Mouse (Mus musculus): ENCODE data around the gene Mrps36. TPM values are rescaled to one million over a fixed set of nuclear protein-coding genes. Genes with fewer than 3 reads are reported as not detected.

The Mrps36 gene
- polyA plus RNA-seq, 1 experiment from 2014 or later, result 163 TPM

DNA sequence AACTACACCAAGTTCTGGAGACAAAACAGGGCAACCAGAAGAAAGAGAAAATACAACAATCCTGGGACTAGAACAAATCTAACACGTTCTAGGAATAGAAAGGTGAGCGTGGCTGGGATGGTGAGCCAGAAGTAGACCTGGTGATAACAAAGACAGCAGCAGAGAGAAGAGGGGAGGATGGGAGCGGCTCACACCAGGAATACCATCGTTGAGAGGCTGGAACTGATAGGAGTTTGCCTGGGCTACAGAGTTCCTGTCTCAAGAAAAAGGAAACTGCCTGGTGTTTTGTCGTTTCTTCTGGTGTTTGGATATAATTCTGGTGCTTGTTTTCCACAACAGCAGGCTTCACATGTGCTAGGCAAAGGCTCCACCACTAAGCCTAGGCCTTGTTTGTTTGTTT is 16.4 kb downstream of the Mrps36 start:
- peaks cover 9% of the 10 kb centered on the region for H3K36me3 ChIP-seq (ENCODE audit: control insufficient read depth, insufficient read depth, low read length)
- no peak for ATAC-seq (ENCODE audit: insufficient read depth, low FRiP score)
- no peaks in the 10 kb centered on the region for H3K27me3 ChIP-seq (ENCODE audit: control insufficient read depth, insufficient read depth, low read length)
- no peak overlapping the region for H3K27ac ChIP-seq (ENCODE audit: low read length)
- no peaks in the 10 kb centered on the region for H3K9me3 ChIP-seq (replicated peaks; ENCODE audit: control insufficient read depth, low read length)
- H3K4me3 ChIP-seq (replicated peaks; ENCODE audit: low read length), result no peak overlapping the region
- H3K4me2 ChIP-seq (ENCODE audit: low read depth, low read length), result no peak overlapping the region
- WGBS, result 81% methylated on average over 5 of the region's 5 CpGs
- no peak overlapping the region for H3K9ac ChIP-seq (ENCODE audit: low read length)
- H3K4me1 ChIP-seq (ENCODE audit: control insufficient read depth, insufficient read depth, low read length), result peaks cover 11% of the 10 kb centered on the region

DNA sequence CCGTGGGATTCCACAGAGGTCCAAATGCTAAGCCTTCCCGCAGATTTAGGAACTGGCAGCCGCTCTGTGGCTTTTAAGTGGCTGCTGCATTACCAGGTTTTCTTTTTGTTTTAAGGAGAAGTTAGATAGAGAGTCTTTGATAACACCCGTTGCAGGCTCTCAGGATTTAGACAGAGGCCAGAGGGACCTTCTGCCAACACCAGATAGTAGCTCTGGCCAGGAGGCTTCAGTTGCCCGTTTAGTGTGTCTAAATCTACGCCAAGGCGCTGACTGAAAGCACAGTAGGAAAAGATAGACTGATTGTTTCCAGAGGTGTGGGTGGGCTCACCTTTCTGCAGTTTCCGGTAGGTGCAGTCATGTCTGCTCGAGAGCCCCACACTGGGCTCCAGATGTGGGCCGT is 19.3 kb downstream of the Mrps36 start:
- Histone ChIP-seq H3K9me3 (replicated peaks; ENCODE audit: control insufficient read depth, low read length) (no peaks in the 10 kb centered on the region), H3K4me3 (replicated peaks; ENCODE audit: low read length) (no peak overlapping the region), H3K36me3 (ENCODE audit: control insufficient read depth, insufficient read depth, low read length) (peaks cover 11% of the 10 kb centered on the region), H3K4me2 (ENCODE audit: low read depth, low read length) (no peak overlapping the region), H3K4me1 (ENCODE audit: control insufficient read depth, insufficient read depth, low read length) (peaks cover 11% of the 10 kb centered on the region), H3K9ac (ENCODE audit: low read length) (no peak overlapping the region), H3K27ac (ENCODE audit: low read length) (no peak overlapping the region), H3K27me3 (ENCODE audit: control insufficient read depth, insufficient read depth, low read length) (no peaks in the 10 kb centered on the region)
- 86% methylated on average over 10 of the region's 10 CpGs for WGBS
- no peak for ATAC-seq (ENCODE audit: insufficient read depth, low FRiP score)

DNA sequence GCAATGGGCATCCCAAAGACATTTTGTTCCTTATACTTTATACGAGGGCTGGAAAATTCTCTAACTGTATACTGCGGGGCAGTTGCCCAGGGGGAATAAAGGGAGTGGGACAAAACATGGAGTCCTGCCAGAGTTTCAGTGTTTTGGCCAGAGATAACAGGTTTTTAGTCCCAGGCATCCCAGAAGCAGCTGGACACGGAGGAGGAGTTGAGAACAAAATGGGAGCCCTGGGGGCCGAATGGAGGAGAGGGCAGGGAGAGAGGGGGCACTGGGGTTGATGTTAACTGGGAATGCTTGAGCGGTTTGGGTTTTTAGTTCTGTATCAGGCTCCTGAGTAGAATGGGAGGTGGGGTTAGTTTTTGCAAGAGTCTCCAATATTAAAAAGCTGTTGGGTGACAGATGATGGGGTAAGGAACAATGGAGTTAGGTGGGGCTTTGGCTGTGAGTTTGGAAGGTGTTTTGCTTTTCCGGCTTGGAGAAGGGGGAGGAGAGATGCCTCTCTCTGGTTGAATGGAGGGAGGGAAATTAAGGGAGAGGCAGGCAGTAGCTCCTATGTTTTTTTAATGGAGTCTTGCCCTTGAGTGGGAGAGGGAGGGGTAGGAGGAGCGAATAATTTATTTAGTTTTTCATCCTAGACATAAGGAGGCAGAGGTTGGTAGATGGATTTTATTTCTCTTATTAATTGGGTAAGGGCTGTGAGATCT is 20.3 kb downstream of the Mrps36 start:
- Histone ChIP-seq H3K9ac (ENCODE audit: low read length) (no peak overlapping the region), H3K4me2 (ENCODE audit: low read depth, low read length) (no peak overlapping the region), H3K4me3 (replicated peaks; ENCODE audit: low read length) (no peak overlapping the region), H3K27me3 (ENCODE audit: control insufficient read depth, insufficient read depth, low read length) (no peaks in the 10 kb centered on the region), H3K9me3 (replicated peaks; ENCODE audit: control insufficient read depth, low read length) (no peaks in the 10 kb centered on the region), H3K27ac (ENCODE audit: low read length) (no peak overlapping the region), H3K36me3 (ENCODE audit: control insufficient read depth, insufficient read depth, low read length) (peaks cover 11% of the 10 kb centered on the region), H3K4me1 (ENCODE audit: control insufficient read depth, insufficient read depth, low read length) (peaks cover 7% of the 10 kb centered on the region)
- ATAC-seq (ENCODE audit: insufficient read depth, low FRiP score), result no peak
- WGBS, result 82% methylated on average over 7 of the region's 7 CpGs

DNA sequence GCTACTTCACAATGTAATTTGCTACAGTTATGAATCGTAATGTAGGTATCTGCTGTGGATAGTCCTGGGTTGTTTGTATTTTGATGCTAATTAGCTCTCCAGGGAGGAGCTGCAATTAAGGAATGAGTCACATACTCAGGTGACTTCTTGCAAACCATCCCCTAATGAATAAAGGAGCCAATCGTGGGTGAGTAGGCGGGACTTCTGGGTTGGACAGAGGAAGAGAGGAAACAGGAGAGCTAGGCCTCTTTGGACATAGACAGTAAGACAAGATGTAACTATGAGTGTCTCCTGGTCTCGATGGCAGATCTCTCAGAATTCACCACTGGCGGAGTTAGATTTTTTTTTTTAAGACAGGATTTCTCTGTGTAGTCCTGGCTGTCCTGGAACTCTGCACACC is 22.8 kb downstream of the Mrps36 start:
- H3K9me3 ChIP-seq (replicated peaks; ENCODE audit: control insufficient read depth, low read length), result no peaks in the 10 kb centered on the region
- H3K4me1 ChIP-seq (ENCODE audit: control insufficient read depth, insufficient read depth, low read length), result no peaks in the 10 kb centered on the region
- 90% methylated on average over 5 of the region's 5 CpGs for WGBS
- no peak overlapping the region for H3K9ac ChIP-seq (ENCODE audit: low read length)
- ATAC-seq (ENCODE audit: insufficient read depth, low FRiP score), result no peak
- H3K36me3 ChIP-seq (ENCODE audit: control insufficient read depth, insufficient read depth, low read length), result peaks cover 5% of the 10 kb centered on the region
- H3K27ac ChIP-seq (ENCODE audit: low read length), result no peak overlapping the region
- H3K27me3 ChIP-seq (ENCODE audit: control insufficient read depth, insufficient read depth, low read length), result no peaks in the 10 kb centered on the region
- no peak overlapping the region for H3K4me2 ChIP-seq (ENCODE audit: low read depth, low read length)
- no peak overlapping the region for H3K4me3 ChIP-seq (replicated peaks; ENCODE audit: low read length)

DNA sequence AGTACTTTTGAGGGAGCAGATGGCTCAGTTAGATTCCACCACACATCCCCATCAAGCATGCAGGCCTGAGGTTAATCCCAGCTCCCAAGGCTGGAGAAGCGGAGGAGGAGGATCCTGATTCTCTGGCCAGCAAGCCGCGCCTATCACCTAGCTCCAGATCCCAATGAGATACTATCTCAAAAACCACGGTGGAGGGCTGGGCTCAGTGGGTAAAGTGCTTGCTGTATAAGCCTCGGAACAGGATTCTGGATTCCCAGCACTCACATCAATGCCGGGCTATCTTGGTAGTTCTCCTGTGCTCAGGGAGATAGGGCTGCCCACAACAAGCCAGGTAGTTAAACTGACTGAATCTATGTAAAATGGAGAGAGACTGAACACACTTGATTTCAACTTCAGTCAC is 29.0 kb downstream of the Mrps36 start:
- H3K27me3 ChIP-seq (ENCODE audit: control insufficient read depth, insufficient read depth, low read length), result no peaks in the 10 kb centered on the region
- H3K9ac ChIP-seq (ENCODE audit: low read length), result no peak overlapping the region
- no peak overlapping the region for H3K4me2 ChIP-seq (ENCODE audit: low read depth, low read length)
- no peaks in the 10 kb centered on the region for H3K4me1 ChIP-seq (ENCODE audit: control insufficient read depth, insufficient read depth, low read length)
- ATAC-seq (ENCODE audit: insufficient read depth, low FRiP score), result no peak
- WGBS, result 91% methylated on average over 6 of the region's 6 CpGs
- H3K27ac ChIP-seq (ENCODE audit: low read length), result no peak overlapping the region
- H3K4me3 ChIP-seq (replicated peaks; ENCODE audit: low read length), result no peak overlapping the region
- H3K36me3 ChIP-seq (ENCODE audit: control insufficient read depth, insufficient read depth, low read length), result peaks cover 15% of the 10 kb centered on the region
- H3K9me3 ChIP-seq (replicated peaks; ENCODE audit: control insufficient read depth, low read length), result no peaks in the 10 kb centered on the region

DNA sequence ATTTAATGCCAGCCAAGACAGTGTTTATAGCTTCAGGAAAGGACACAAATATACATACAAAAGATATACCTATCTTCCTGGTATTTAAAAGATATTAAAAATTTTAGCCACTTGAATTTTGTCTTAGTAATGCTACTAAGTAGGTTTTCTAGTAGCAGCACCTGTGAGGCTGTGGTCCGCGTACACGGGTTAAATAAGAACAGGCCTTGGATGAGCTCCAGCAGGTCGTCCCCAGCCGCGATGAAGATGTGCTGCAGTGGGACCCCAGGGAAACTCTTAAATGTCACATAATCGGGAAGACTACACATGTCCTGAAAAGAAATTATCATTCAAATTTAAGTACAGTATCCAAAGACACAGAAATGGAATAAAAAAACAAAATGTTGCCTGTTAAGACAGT is 38.3 kb downstream of the Mrps36 start:
- H3K36me3 ChIP-seq (ENCODE audit: control insufficient read depth, insufficient read depth, low read length), result peaks cover 42% of the 10 kb centered on the region
- WGBS, result 93% methylated on average over 7 of the region's 7 CpGs

DNA sequence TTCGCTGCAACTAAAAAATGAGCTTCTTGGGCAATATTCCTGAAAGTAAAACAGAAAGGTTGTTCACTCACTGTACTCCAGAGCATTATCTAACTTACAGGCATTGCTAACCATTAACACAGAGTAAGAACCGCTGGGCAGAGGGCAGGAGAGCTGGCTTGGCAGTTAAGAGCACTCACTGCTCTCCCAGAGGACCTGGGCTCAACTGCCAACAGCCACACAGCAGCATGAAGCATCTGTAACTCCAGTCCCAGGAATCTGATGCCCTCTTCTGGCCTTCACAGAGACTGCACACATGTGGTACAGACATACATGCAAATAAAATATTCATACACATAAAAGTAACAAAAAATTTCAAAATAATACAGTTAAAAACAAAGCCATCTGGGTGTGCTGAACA is 41.0 kb downstream of the Mrps36 start:
- H3K36me3 ChIP-seq (ENCODE audit: control insufficient read depth, insufficient read depth, low read length), result peaks cover 46% of the 10 kb centered on the region
- no peak overlapping the region for H3K9ac ChIP-seq (ENCODE audit: low read length)
- ATAC-seq (ENCODE audit: insufficient read depth, low FRiP score), result no peak
- no peak overlapping the region for H3K4me3 ChIP-seq (replicated peaks; ENCODE audit: low read length)
- 90% methylated on average over 2 of the region's 2 CpGs for WGBS
- no peak overlapping the region for H3K27ac ChIP-seq (ENCODE audit: low read length)
- H3K27me3 ChIP-seq (ENCODE audit: control insufficient read depth, insufficient read depth, low read length), result no peaks in the 10 kb centered on the region
- H3K4me2 ChIP-seq (ENCODE audit: low read depth, low read length), result no peak overlapping the region
- H3K4me1 ChIP-seq (ENCODE audit: control insufficient read depth, insufficient read depth, low read length), result no peaks in the 10 kb centered on the region
- H3K9me3 ChIP-seq (replicated peaks; ENCODE audit: control insufficient read depth, low read length), result no peaks in the 10 kb centered on the region

More for the DNA sequence above, 38.3 kb downstream of the Mrps36 start:
- Histone ChIP-seq H3K27me3 (ENCODE audit: control insufficient read depth, insufficient read depth, low read length) (no peaks in the 10 kb centered on the region), H3K27ac (ENCODE audit: low read length) (no peak overlapping the region), H3K4me3 (replicated peaks; ENCODE audit: low read length) (no peak overlapping the region), H3K9ac (ENCODE audit: low read length) (no peak overlapping the region), H3K4me1 (ENCODE audit: control insufficient read depth, insufficient read depth, low read length) (no peaks in the 10 kb centered on the region), H3K4me2 (ENCODE audit: low read depth, low read length) (no peak overlapping the region), H3K9me3 (replicated peaks; ENCODE audit: control insufficient read depth, low read length) (no peaks in the 10 kb centered on the region)
- ATAC-seq (ENCODE audit: insufficient read depth, low FRiP score), result no peak

DNA sequence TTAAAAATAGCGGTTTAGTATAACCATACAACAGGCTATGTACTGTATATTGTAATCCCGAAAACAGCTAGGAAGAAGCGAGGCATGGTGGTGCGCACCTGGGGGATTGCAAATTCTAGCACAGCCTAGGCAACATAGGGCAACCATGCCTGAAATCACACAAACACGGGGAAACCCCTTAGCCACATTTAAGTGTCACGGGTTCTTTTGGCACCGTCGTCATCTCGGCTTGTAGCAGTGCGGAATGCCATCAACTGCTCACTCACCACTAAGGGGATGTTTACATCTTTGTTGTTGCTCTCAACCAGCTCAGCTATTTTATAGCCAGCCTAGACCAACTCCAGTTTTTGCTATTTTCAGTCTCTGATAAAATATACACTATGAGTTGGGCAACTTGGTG is 45.6 kb downstream of the Mrps36 start:
- Histone ChIP-seq H3K36me3 (ENCODE audit: control insufficient read depth, insufficient read depth, low read length) (peaks cover 33% of the 10 kb centered on the region), H3K4me3 (replicated peaks; ENCODE audit: low read length) (no peak overlapping the region), H3K27me3 (ENCODE audit: control insufficient read depth, insufficient read depth, low read length) (no peaks in the 10 kb centered on the region), H3K9ac (ENCODE audit: low read length) (no peak overlapping the region), H3K4me2 (ENCODE audit: low read depth, low read length) (no peak overlapping the region), H3K9me3 (replicated peaks; ENCODE audit: control insufficient read depth, low read length) (no peaks in the 10 kb centered on the region), H3K4me1 (ENCODE audit: control insufficient read depth, insufficient read depth, low read length) (no peaks in the 10 kb centered on the region), H3K27ac (ENCODE audit: low read length) (no peak overlapping the region)
- 94% methylated on average over 10 of the region's 10 CpGs for WGBS
- no peak for ATAC-seq (ENCODE audit: insufficient read depth, low FRiP score)

DNA sequence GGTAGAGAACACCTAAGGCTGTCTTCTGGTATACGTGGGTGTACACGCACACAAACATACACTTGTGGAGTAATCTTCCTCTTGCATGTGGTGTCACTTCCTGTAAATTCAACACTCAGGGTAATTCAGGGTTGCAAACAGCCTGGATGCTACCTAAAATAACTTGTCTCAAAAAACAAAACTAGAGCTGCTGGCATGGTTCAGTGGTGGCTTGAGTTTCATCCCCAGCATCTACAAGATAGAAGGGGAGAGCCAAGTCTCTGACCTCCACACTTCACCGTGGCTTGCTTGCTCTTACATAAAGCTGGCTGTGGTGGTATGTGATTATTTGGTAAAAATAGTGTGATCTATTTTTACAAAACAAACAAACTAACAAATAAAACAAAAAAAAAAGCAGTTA is 46.9 kb downstream of the Mrps36 start:
- H3K4me3 ChIP-seq (replicated peaks; ENCODE audit: low read length), result no peak overlapping the region
- no peak for ATAC-seq (ENCODE audit: insufficient read depth, low FRiP score)
- H3K9ac ChIP-seq (ENCODE audit: low read length), result no peak overlapping the region
- 92% methylated on average over 3 of the region's 3 CpGs for WGBS
- H3K27ac ChIP-seq (ENCODE audit: low read length), result no peak overlapping the region
- H3K27me3 ChIP-seq (ENCODE audit: control insufficient read depth, insufficient read depth, low read length), result no peaks in the 10 kb centered on the region
- H3K4me1 ChIP-seq (ENCODE audit: control insufficient read depth, insufficient read depth, low read length), result no peaks in the 10 kb centered on the region
- H3K36me3 ChIP-seq (ENCODE audit: control insufficient read depth, insufficient read depth, low read length), result peaks cover 22% of the 10 kb centered on the region; the same call in 1 of the 2 replicates
- H3K4me2 ChIP-seq (ENCODE audit: low read depth, low read length), result no peak overlapping the region
- H3K9me3 ChIP-seq (replicated peaks; ENCODE audit: control insufficient read depth, low read length), result no peaks in the 10 kb centered on the region

Data from stomach, embryonic 16.5 days (tissue).